Mouse (Mus musculus): Measurements from ENCODE around the gene Sdhaf2.

- TF ChIP-seq GATA1 (IDR thresholded peaks at IDR 0.05; ENCODE audit: low read length) (no peak), TAL1 (IDR thresholded peaks at IDR 0.05; ENCODE audit: low read length) (no peak)
Observed at GRCm38 (mm10) chr19:10539454-10539853, 13.5 kb upstream of the Sdhaf2 start.
